Mouse (Mus musculus) midbrain, embryonic 12.5 days (tissue): ENCODE measurements around the gene Anxa4. TPM values are rescaled to one million over a fixed set of nuclear protein-coding genes. Genes with fewer than 3 reads are reported as not detected.

Experiments used
- ATAC-seq: fragments of 200-750 bp; cut with Nextera tagmentation; 2 replicates; pipeline ENCODE4 v1.8.0; 2017; ENCODE audit warnings: low read depth, moderate TSS enrichment, moderate library complexity; ENCODE audit not compliant: low FRiP score
- H3K27ac ChIP-seq: fragments of 300-500 bp; sonication (generic); replicated peaks from 2 replicates; pipeline ENCODE4 v1.5.1; 2016; ENCODE audit warnings: mild to moderate bottlenecking
- H3K27me3 ChIP-seq: fragments of 300-500 bp; sonication (generic); 2 replicates; pipeline ENCODE4 v1.6.1; 2016; ENCODE audit warnings: mild to moderate bottlenecking
- H3K36me3 ChIP-seq: fragments of 300-500 bp; sonication (generic); 2 replicates; pipeline ENCODE4 v1.6.1; 2016
- H3K4me1 ChIP-seq: fragments of 300-500 bp; sonication (generic); 2 replicates; pipeline ENCODE4 v1.6.1; 2016
- H3K4me2 ChIP-seq: fragments of 300-500 bp; sonication (generic); replicated peaks from 2 replicates; pipeline ENCODE4 v1.6.1; 2016; ENCODE audit warnings: mild to moderate bottlenecking, moderate library complexity
- H3K4me3 ChIP-seq: fragments of 300-500 bp; sonication (generic); 2 replicates; pipeline ENCODE4 v1.5.1; 2016; ENCODE audit warnings: mild to moderate bottlenecking
- H3K9ac ChIP-seq: fragments of 300-500 bp; sonication (generic); replicated peaks from 2 replicates; pipeline ENCODE4 v1.6.1; 2016; ENCODE audit warnings: mild to moderate bottlenecking, moderate library complexity
- H3K9me3 ChIP-seq: fragments of 300-500 bp; sonication (generic); 2 replicates; pipeline ENCODE4 v1.6.1; 2016; ENCODE audit warnings: mild to moderate bottlenecking
- WGBS: fragments of 180-500 bp; shearing (Covaris S2); methylation state at CpG from one replicate; pipeline ENCODE4 v1.1.7; 2016; 5-methylcytosine and 5-hydroxymethylcytosine counted together
- polyA plus RNA-seq: library from polyadenylated mRNA; unstranded; fragments of >200 nt; fragmentation: Nextera tagmentation; extraction: Ambion mirVana; gene quantifications from 2 replicates; pipeline ENCODE4 v1.2.1, GENCODE M21; 2016

The Anxa4 gene
- polyA plus RNA-seq, 1 experiment from 2014 or later, result 6.1 TPM

DNA sequence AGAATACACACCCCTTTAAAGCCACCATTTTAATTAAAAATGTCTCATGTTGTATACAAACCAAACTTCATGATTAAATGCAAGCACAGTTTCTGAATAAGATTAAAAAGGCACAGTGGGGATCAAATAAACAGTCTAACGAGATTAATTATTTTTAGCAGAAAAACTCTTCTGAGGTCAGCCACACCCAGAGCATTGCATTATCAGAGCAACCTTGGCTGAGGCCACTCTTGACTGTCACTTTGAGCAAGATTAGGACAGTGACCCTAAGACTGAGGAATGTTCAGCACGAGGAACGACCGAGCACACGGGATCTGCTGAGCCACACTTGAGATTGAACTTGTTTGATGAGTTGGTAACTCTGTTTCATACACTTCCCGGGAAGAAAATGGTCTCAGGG, 56.6 kb downstream of the Anxa4 start:
- Histone ChIP-seq H3K4me3 (no peak overlapping the region), H3K27me3 (no peaks in the 10 kb centered on the region), H3K9ac (no peak overlapping the region), H3K4me1 (peaks cover 11% of the 10 kb centered on the region; the same call in 1 of the 2 replicates), H3K9me3 (no peaks in the 10 kb centered on the region), H3K4me2 (no peak overlapping the region), H3K36me3 (no peaks in the 10 kb centered on the region), H3K27ac (no peak overlapping the region)
- ATAC-seq, result no peak
- WGBS, result 84% methylated on average over 6 of the region's 6 CpGs

DNA sequence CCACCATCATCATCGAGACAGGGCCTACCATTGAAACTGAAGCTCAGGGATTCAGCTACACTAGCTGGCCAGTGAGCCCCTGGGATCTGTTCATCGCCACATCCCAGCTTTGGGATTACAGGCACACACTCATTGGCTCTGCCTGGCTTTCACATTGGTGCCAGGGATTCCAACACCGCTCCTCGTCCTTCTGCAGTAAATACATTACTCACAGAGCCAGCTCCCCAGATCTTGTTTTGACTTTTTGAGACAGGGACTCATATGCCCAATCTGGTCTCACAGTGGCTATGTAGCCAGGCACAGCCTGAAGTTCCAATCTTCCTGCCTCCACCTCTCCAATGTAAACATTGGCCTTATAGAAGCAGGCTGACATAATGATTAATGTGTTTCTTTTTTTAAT, 57.1 kb downstream of the Anxa4 start:
- no peaks in the 10 kb centered on the region for H3K9me3 ChIP-seq
- H3K27me3 ChIP-seq, result no peaks in the 10 kb centered on the region
- whole genome bisulfite sequencing, result 88% methylated on average over 4 of the region's 4 CpGs
- ATAC-seq, result no peak
- no peak overlapping the region for H3K4me2 ChIP-seq
- no peak overlapping the region for H3K27ac ChIP-seq
- H3K36me3 ChIP-seq, result no peaks in the 10 kb centered on the region
- H3K4me1 ChIP-seq, result peaks cover 14% of the 10 kb centered on the region; the same call in 1 of the 2 replicates
- H3K4me3 ChIP-seq, result no peak overlapping the region
- no peak overlapping the region for H3K9ac ChIP-seq

DNA sequence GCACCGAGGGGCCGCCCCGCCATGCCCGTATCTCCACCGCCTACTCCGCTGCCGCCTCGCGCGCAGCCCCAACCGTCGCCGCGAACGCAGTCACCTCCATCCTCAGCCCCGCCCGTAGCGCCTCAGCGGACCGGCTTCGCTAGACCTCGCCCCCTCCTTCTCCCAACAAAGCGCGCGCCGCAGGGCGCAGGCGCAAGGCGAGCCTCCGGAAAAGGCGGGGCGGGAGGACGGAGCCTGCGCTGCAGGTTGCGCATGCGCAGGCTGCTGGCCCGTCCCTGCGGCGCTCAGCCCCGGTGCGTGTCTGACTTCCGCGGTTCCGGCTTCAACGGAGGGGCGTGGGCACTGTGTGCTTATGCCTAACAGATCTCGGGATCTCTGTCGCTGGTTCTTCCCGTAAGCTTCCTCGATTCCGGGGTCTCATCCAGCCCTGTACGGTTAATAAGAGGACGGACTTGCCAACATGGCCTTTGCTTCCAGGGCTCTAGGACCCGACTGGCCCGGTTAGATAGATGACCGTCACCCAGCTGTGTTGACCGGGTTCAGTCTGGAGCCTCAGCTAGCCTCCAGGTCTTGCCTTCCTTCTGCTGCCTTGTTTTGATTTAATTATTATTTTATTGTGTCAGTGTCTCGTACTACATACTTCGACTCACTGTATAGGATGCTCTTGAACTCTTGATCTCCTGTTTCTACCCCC, 60.1 kb downstream of the Anxa4 start, which contains the start of gene Gmcl1:
Gmcl1 (minus strand) TSS at position 201 of the 694 bp plus-strand sequence.
- H3K4me2 ChIP-seq, result peak within 1 kb of the TSS; percentile 87
- peak within 1 kb of the TSS; percentile 93 for H3K27ac ChIP-seq
- H3K27me3 ChIP-seq, result no peaks in the 10 kb centered on the region
- peak within 1 kb of the TSS; percentile 91 for H3K4me3 ChIP-seq
- no peaks in the 10 kb centered on the region for H3K36me3 ChIP-seq
- H3K4me1 ChIP-seq, result peaks cover 21% of the 10 kb centered on the region
- peak; percentile 94 for ATAC-seq
- under 1% methylated on average over 48 of the region's 59 CpGs for WGBS
- no peaks in the 10 kb centered on the region for H3K9me3 ChIP-seq
- peak within 1 kb of the TSS; percentile 93 for H3K9ac ChIP-seq

DNA sequence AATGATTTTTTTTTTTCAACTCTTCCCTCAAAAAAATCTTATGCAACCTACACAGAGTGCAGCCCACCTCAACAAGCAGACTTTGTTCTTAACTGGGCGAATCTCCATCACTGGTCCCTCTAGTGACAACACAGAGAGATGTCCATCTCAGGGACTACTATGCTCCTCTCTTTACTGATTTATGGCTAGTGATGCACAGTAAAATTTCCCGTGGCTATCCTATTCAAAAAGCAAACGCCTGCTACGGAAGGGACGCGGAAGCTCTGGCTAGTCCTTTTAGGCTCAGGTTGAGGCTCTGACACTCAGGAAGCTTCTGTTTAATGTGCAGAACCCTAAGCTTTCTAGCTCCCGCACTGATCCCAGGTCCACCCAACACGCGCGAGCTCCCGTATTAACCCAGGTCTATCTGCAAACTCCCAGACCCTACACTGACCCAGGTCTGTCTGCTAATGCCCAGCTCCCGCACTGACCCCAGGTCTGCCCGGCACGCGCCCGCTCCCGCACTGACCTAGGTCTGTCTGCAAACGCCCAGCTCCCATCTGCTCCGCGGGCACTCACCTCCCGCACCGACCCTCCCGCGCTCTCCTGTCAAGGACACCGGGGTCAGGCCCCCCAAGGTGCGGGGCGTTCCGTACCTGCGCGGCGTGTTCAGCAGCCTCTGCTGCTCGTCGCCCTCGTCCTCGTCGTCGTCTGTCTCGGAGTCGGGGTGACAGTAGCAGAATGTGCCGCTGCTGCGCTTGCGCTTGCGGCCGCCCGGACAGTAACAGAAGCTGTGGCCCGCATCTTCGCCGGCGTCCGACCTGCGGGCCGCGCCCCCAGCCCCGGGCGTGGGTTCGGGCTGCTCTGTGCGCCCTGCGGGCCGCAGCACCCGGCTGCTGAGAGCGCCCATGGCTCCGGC, 60.9 kb downstream of the Anxa4 start:
- no peaks in the 10 kb centered on the region for H3K9me3 ChIP-seq
- H3K9ac ChIP-seq, result peak overlapping the region; percentile 93
- peaks cover 2% of the 10 kb centered on the region for H3K36me3 ChIP-seq
- peak overlapping the region; percentile 87 for H3K4me2 ChIP-seq
- no peaks in the 10 kb centered on the region for H3K27me3 ChIP-seq
- peak overlapping the region; percentile 91 for H3K4me3 ChIP-seq
- peak; percentile 70 for ATAC-seq
- WGBS, result under 1% methylated on average over 62 of the region's 62 CpGs
- peaks cover 21% of the 10 kb centered on the region for H3K4me1 ChIP-seq
- peak overlapping the region; percentile 93 for H3K27ac ChIP-seq

DNA sequence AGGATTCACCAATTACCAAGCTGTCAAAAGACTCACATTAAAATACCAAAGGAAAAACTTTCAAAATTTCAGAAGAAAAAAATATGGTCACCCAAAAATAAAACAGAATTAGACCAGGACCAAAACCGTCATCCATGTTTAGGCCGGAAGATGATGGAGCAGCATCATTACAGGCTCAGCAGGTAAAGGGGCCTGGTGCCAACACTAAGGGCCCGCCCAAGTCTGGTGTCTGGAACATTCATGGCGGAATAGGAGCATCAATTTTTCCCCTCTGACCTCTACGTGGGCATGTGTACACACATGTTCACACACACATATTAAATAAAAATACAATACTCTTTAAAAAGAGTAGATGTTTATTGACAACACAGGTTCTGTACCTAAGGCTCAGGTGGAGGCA, 64.7 kb downstream of the Anxa4 start:
- H3K9ac ChIP-seq, result no peak overlapping the region

DNA sequence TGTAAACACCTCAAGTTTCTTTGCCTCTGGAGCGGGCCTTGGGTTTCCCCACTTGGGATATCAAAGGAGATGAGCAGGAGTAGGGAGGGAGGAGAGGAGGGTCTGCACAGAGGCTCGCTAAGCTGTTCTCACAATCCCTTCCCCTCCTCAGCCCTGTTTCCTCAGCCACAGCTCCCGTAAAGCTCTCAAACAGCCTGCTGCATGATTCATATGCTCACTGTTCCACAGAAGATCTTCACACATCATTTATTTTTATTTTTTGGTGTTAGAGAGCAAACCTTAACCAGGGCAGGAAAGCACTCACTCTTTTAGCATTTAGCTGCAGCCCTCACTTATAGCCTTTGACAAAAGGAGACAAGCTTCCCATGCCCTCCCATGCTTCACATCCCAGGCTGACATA, 71.4 kb downstream of the Anxa4 start:
- Histone ChIP-seq H3K27ac (no peak overlapping the region), H3K4me2 (no peak overlapping the region), H3K9ac (no peak overlapping the region), H3K9me3 (no peaks in the 10 kb centered on the region), H3K27me3 (no peaks in the 10 kb centered on the region), H3K4me1 (no peaks in the 10 kb centered on the region), H3K36me3 (peaks cover 37% of the 10 kb centered on the region; the same call in 1 of the 2 replicates), H3K4me3 (no peak overlapping the region)
- WGBS, result 86% methylated on average over 3 of the region's 3 CpGs
- ATAC-seq, result no peak

More for the DNA sequence above, 64.7 kb downstream of the Anxa4 start:
- Histone ChIP-seq H3K4me1 (peaks cover 16% of the 10 kb centered on the region), H3K4me2 (no peak overlapping the region), H3K36me3 (peaks cover 8% of the 10 kb centered on the region), H3K27ac (no peak overlapping the region), H3K9me3 (no peaks in the 10 kb centered on the region), H3K4me3 (no peak overlapping the region), H3K27me3 (no peaks in the 10 kb centered on the region)
- no peak for ATAC-seq
- 92% methylated on average over 5 of the region's 5 CpGs for WGBS

DNA sequence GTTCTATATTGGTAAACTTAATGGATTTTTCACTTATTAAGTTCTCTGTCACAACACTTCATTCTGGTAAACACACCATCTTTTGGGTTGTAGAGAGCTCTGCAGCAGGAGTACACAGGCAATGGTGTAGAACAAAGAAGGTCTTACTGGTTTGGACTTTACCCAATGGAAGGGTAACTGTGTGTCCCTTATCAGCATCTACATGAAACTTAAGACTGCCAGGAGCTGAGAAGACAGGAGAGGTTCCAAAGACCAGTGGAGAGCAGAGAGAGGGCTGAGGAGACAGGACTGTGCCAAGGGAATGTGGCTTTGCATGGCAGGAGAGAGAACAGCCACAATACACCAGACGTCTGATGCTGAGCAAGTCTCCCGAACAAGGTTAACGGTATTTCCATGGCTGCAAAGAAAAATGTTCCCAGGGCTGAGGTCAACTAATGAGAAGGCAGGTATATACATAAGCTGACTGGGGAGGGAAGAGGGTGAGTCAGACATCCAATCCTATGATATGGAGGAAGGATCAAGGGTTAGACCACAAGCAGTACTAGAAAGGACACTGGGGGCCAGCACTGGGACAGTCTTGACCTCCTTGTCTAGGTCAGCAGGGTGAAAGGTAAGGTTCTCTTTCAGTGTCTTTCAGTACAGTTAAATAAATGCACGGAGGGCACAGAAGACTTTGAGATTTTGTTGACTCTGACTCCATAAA, 85.2 kb downstream of the Anxa4 start:
- Histone ChIP-seq H3K9me3 (no peaks in the 10 kb centered on the region), H3K4me2 (no peak overlapping the region), H3K4me3 (no peak overlapping the region), H3K27ac (no peak overlapping the region; the same call in 1 of the 2 replicates), H3K27me3 (no peaks in the 10 kb centered on the region), H3K36me3 (peaks cover 68% of the 10 kb centered on the region), H3K4me1 (no peaks in the 10 kb centered on the region), H3K9ac (no peak overlapping the region)
- WGBS, result 78% methylated on average over 4 of the region's 4 CpGs
- ATAC-seq, result no peak

DNA sequence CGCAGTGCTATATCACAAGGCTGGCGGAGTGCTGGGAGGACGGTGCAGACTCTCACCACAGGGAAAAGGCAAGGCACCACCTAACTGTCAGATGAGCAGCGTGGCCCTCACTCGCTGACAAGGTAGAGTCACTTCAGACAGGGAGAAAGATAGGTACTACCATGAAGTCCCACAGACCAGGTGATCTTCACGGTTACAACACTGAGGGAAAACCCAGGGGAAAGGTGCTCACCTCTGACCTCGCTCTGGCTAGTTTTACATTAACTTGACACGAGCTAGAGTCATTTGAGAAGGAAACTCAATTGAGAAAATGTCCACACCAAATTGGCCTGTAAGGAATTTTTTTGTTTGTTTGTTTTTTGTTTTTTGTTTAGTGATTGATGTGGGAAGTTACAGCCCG, 90.8 kb downstream of the Anxa4 start:
- no peak for ATAC-seq
- 95% methylated on average over 9 of the region's 9 CpGs for WGBS
- Histone ChIP-seq H3K4me3 (no peak overlapping the region), H3K27ac (no peak overlapping the region), H3K9me3 (no peaks in the 10 kb centered on the region), H3K9ac (no peak overlapping the region), H3K27me3 (no peaks in the 10 kb centered on the region), H3K36me3 (peaks cover 86% of the 10 kb centered on the region), H3K4me2 (no peak overlapping the region), H3K4me1 (no peaks in the 10 kb centered on the region)

DNA sequence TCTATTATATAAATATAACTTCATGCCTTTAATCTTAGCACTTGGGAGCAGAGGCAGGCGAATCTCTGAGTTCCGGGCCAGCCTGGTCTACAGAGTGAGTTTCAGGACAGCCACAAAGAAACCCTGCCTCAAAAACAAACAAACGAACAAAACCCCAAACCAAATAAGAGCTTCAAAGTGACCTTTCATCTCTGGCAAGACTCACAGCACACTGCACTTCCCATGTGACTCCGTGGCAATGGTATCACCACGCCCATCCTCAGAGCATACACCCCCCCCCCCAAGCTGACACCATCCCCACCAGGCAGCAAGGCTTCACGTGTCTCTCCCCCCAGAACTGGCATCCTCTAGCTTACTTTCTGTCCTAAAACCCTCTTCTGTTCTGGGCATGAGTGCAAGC, 95.5 kb downstream of the Anxa4 start:
- Histone ChIP-seq H3K4me3 (no peak overlapping the region), H3K9ac (no peak overlapping the region), H3K4me2 (no peak overlapping the region), H3K36me3 (peaks cover 79% of the 10 kb centered on the region), H3K27ac (no peak overlapping the region), H3K4me1 (no peaks in the 10 kb centered on the region), H3K27me3 (no peaks in the 10 kb centered on the region), H3K9me3 (no peaks in the 10 kb centered on the region)
- 86% methylated on average over 6 of the region's 6 CpGs for WGBS
- no peak for ATAC-seq

DNA sequence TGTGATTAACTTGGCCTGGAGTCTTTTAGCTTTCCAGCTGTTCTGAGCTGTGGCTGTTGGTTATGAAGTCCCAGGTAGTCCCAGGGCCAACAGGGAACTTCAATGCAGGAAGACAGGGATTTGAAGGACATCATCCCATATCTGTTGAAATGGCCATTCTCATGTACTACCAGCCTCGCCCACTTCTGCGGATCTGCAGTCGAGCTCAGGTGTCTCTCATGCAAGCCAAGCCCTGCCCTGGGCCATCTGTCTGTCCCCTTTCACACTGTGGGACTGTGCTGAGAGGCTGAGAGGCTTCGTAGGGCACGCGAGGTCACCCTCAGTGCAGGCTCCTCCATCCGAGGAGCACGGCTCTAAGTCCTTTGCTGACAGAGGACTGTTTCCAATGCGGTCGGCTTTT, 97.2 kb downstream of the Anxa4 start:
- 85% methylated on average over 10 of the region's 10 CpGs for WGBS
- peaks cover 69% of the 10 kb centered on the region for H3K36me3 ChIP-seq
- no peaks in the 10 kb centered on the region for H3K27me3 ChIP-seq
- no peaks in the 10 kb centered on the region for H3K9me3 ChIP-seq
- H3K4me2 ChIP-seq, result no peak overlapping the region
- ATAC-seq, result no peak
- no peak overlapping the region for H3K27ac ChIP-seq
- no peak overlapping the region for H3K9ac ChIP-seq
- no peaks in the 10 kb centered on the region for H3K4me1 ChIP-seq
- H3K4me3 ChIP-seq, result no peak overlapping the region

DNA sequence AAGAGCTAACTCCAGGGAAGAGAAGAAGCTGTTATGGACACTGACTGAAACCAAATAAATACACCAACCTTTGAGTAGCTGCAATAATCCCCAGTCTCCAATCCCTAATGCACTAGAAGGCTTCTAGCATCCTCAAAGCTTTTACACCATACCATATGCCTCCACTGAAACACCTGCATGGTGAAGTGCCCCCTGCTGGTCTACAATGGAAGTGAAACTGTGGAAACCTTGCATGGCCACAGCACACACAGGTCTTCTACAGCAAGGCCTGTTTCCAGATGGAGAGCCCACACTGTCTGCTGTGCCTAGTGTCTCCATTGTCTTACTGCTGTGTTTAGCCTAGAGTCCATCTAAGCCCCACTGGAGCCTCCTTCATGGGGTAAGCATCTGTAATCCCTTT, 98.9 kb downstream of the Anxa4 start:
- peaks cover 67% of the 10 kb centered on the region for H3K36me3 ChIP-seq
- no peak overlapping the region for H3K27ac ChIP-seq
- no peak overlapping the region for H3K9ac ChIP-seq
- H3K9me3 ChIP-seq, result no peaks in the 10 kb centered on the region
- no peak overlapping the region for H3K4me3 ChIP-seq
- H3K27me3 ChIP-seq, result no peaks in the 10 kb centered on the region
- no peak for ATAC-seq
- H3K4me2 ChIP-seq, result no peak overlapping the region
- no peaks in the 10 kb centered on the region for H3K4me1 ChIP-seq

DNA sequence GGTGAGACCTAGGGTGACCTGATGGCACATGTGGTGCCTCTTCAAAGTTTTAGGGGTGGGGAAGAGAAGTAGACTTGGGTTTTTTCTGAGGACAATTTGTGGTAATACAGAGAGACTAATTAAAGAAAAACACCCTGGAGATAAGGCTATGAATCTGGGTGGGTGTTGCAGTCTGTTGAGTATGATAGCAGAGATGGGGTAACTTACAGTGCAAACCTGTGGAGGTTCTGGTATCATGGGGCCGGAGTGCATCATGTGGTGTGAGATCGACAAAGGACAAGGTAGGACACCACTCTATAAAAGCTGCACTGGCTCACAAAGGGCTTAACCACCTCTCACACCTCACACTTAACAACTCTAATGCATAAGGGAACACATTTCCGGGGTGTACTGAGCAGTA, 103.7 kb downstream of the Anxa4 start:
- no peak overlapping the region for H3K4me2 ChIP-seq
- no peak overlapping the region for H3K27ac ChIP-seq
- H3K27me3 ChIP-seq, result no peaks in the 10 kb centered on the region
- no peaks in the 10 kb centered on the region for H3K9me3 ChIP-seq
- H3K36me3 ChIP-seq, result peaks cover 27% of the 10 kb centered on the region
- no peaks in the 10 kb centered on the region; the same call in 1 of the 2 replicates for H3K4me1 ChIP-seq
- no peak overlapping the region for H3K9ac ChIP-seq
- no peak for ATAC-seq
- H3K4me3 ChIP-seq, result no peak overlapping the region
- WGBS, result 99% methylated on average over 3 of the region's 3 CpGs
